Mouse (Mus musculus) G1E (cell line): ENCODE results near the gene Amer3. TPM values are rescaled to one million over a fixed set of nuclear protein-coding genes. Genes with fewer than 3 reads are reported as not detected.

Source experiments
- ATAC-seq: 2 replicates; pipeline ENCODE4 v1.8.0; 2016; ENCODE audit warnings: mild to moderate bottlenecking; ENCODE audit not compliant: insufficient number of reproducible peaks, poor library complexity, low FRiP score, severe bottlenecking; ENCODE audit errors: extremely low read depth
- DNase-seq: peaks from one replicate; pipeline ENCODE4 v3.0.0; 2012; ENCODE audit warnings: low spot score
- H3K27me3 ChIP-seq: 2 replicates; pipeline ENCODE4 v1.6.1; 2012; ENCODE audit warnings: mild to moderate bottlenecking, low read length, inconsistent platforms; ENCODE audit not compliant: insufficient read depth
- H3K36me3 ChIP-seq: replicated peaks from 2 replicates; pipeline ENCODE3; 2012; ENCODE audit warnings: mild to moderate bottlenecking, inconsistent platforms
- H3K4me1 ChIP-seq: 2 replicates; pipeline ENCODE4 v1.6.1; 2012; ENCODE audit warnings: low read depth, low read length, inconsistent platforms, mixed read lengths; ENCODE audit not compliant: insufficient read depth
- H3K4me3 ChIP-seq: 2 replicates; pipeline ENCODE4 v1.5.1; 2012; ENCODE audit warnings: low read depth, mild to moderate bottlenecking, inconsistent platforms, low read length, moderate library complexity, mixed read lengths
- H3K9me3 ChIP-seq: replicated peaks from 2 replicates; pipeline ENCODE4 v1.6.1; 2012; ENCODE audit warnings: inconsistent platforms
- CTCF ChIP-seq: IDR thresholded peaks from 2 replicates; pipeline ENCODE4 v1.5.1; 2012; ENCODE audit warnings: low read depth, low read length, inconsistent platforms, mixed read lengths
- GATA1 ChIP-seq: IDR thresholded peaks from 2 replicates; pipeline ENCODE4 v1.6.1; 2012; ENCODE audit warnings: borderline replicate concordance, low read length, inconsistent platforms, mixed read lengths
- GATA2 ChIP-seq: IDR thresholded peaks from 2 replicates; pipeline ENCODE4 v1.6.1; 2012; ENCODE audit warnings: low read depth, low read length, inconsistent platforms, borderline replicate concordance
- POLR2AphosphoS5 ChIP-seq: IDR thresholded peaks from 2 replicates; pipeline ENCODE4 v1.6.1; 2012; ENCODE audit warnings: low read depth, low read length, inconsistent platforms; ENCODE audit not compliant: insufficient replicate concordance
- TAL1 ChIP-seq: conservative IDR thresholded peaks from 2 replicates; pipeline ENCODE4 v1.6.1; 2012; ENCODE audit warnings: low read depth, low read length, inconsistent platforms, mixed read lengths
- polyA plus RNA-seq: library from polyadenylated mRNA; stranded (reverse); fragments of >175 nt; gene quantifications from 2 replicates; pipeline ENCODE4 v1.2.3, GENCODE M21; 2012
- total RNA-seq, 2 experiments: library from RNA; stranded (forward) in 1 of 2; stranded (reverse) in 1 of 2; fragments of 200-1000 nt in 1 of 2; fragments of >200 nt in 1 of 2; fragmentation: Nextera tagmentation in 1 of 2; gene quantifications; 2 replicates each; pipeline ENCODE4 v1.2.3; 2014 to 2017

Amer3 gene
- total and polyA plus RNA-seq, 3 experiments = 0.05 TPM; not detected in 2

DNA sequence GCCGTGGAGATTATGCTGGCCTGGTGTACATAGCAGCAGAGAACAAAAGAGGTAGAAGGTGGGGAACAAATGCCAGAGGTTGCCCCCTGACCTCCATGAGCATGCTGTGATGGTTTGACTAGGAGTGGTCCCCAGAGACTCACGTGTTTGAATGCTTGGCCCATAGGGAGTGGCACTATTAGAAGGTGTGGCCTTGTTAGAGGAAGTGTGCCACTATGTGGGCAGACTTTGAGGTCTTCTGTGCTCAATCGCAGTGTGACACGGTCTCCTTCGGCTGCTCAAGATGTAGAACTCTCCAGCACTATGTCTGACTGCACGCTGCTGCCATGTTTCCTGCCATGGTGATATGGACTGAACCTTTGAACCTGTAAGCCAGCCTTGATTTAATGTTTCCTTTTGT lies 6.2 kb upstream of the Amer3 start:
- no peaks in the 10 kb centered on the region for H3K4me1 ChIP-seq
- TF ChIP-seq GATA1 (no peak), POLR2AphosphoS5 (no peak), TAL1 (no peak), CTCF (no peak), GATA2 (no peak)
- DNase-seq (no peak), ATAC-seq (no peak)
- no peaks in the 10 kb centered on the region for H3K9me3 ChIP-seq
- no peaks in the 10 kb centered on the region for H3K36me3 ChIP-seq
- H3K4me3 ChIP-seq = no peak overlapping the region
- no peaks in the 10 kb centered on the region; the same call in 1 of the 2 replicates for H3K27me3 ChIP-seq

DNA sequence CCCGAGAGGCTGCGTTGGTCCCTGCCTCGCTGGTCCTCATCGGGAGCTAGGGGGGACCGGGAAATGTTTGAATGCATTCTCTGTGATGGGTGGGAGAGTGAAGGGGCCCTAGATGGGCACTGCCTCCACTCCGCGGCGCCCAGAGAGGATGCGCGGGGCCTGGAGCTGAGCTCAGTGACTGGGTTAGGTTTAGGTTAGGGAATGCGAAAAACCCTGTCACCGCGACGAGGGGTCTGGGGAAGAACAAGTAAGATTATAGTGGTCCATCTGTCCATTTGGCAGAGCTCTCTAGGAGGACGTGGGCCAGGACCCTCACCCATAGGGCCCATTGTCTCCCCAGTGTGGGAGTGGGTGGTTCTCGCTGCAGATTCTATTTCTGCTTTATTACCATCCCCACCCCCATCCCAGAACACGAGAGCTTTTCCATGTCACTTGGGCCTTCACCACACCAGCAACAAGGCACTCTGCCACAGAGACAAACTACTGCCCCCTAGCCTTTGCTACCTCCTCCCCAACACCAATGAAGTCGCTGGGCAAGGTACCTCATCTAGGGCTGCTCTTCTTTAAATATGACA lies 412 bp downstream of the Amer3 start:
- ATAC-seq = no peak
- Histone ChIP-seq H3K4me1 (peaks cover 4% of the 10 kb centered on the region; the same call in 1 of the 2 replicates), H3K27me3 (peaks cover 10% of the 10 kb centered on the region), H3K9me3 (peaks cover 6% of the 10 kb centered on the region), H3K4me3 (peak overlapping the region; percentile 40; the same call in 1 of the 2 replicates), H3K36me3 (no peaks in the 10 kb centered on the region)
- TF ChIP-seq GATA1 (no peak), TAL1 (no peak), POLR2AphosphoS5 (no peak)
- no peak for DNase-seq

DNA sequence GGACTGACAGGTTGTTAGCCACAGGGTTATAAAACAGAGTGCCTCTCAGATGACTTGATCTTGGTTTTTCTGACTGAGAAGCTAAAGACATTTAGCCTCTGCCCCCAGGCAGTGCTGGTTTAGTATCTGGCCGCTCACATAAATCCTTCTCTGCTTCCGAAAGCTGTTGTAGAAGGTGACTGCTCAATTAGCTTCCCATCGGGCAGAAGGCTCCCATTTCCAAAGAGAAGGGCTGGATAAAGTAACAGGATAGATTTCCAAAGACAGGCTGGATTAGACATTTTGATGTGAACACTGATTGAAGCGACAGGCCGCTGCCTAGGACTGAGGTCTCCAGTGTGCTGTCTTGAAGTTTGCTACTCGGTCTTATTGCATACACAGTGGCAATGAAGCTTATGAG lies 2.8 kb downstream of the Amer3 start:
- H3K9me3 ChIP-seq = peaks cover 6% of the 10 kb centered on the region
- no peak for ATAC-seq
- no peak for TF ChIP-seq CTCF

DNA sequence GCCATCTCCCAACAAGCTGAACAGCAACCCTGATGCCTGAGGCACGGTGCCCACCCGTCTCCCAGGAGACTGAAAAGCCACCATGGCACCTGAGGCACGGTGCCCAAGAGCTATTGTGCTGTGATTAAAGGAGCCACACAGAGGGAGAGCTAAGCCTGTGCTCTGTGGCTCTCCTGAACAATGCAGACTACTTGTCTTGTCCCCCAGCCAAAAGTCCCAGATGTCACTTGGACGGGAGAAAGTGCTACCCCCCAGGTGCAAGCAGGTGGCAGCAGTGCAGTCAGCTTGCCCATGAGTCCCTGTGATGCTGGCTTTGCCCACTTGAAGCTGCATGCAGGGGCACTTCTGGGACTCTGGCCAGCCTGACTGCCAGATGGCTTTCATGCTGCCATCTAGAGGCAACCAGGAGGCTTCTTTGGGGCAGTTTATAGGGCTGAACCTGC lies 4.4 kb downstream of the Amer3 start:
- no peaks in the 10 kb centered on the region for H3K36me3 ChIP-seq
- no peak for DNase-seq
- no peak for ATAC-seq
- H3K27me3 ChIP-seq = peaks cover 12% of the 10 kb centered on the region; the same call in 1 of the 2 replicates
- H3K4me1 ChIP-seq = peaks cover 4% of the 10 kb centered on the region; the same call in 1 of the 2 replicates
- TF ChIP-seq GATA2 (no peak), CTCF (no peak), TAL1 (no peak), GATA1 (no peak), POLR2AphosphoS5 (no peak)
- H3K4me3 ChIP-seq = no peak overlapping the region
- peaks cover 6% of the 10 kb centered on the region for H3K9me3 ChIP-seq

More for the DNA sequence above, 2.8 kb downstream of the Amer3 start:
- no peak for DNase-seq
- Histone ChIP-seq H3K27me3 (peaks cover 10% of the 10 kb centered on the region; the same call in 1 of the 2 replicates), H3K4me1 (peaks cover 4% of the 10 kb centered on the region; the same call in 1 of the 2 replicates), H3K4me3 (no peak overlapping the region), H3K36me3 (no peaks in the 10 kb centered on the region)

DNA sequence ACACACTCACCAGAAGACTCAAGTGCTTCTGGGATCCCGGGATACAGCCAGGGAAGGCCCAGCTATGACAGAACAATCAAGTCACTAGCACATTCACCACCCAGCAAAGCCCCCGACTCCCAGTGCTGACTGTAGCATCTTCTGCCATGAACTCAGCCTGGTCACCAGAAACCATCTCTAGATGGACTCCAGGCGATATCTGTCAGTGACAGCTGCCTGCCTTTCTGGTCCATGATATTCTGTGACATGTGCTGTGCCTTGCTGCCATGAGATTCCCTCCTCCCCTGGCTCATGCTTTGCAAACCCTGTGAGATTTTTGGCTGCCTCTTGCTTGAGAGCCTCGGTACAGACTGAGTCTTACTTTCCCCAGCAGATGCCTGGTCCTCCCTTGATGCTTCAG lies 5.3 kb downstream of the Amer3 start:
- H3K4me3 ChIP-seq = no peak overlapping the region
- TF ChIP-seq GATA2 = no peak
- no peak for TF ChIP-seq CTCF
- no peak for TF ChIP-seq POLR2AphosphoS5
- TF ChIP-seq GATA1 = no peak
- TF ChIP-seq TAL1 = no peak
- no peak for ATAC-seq

DNA sequence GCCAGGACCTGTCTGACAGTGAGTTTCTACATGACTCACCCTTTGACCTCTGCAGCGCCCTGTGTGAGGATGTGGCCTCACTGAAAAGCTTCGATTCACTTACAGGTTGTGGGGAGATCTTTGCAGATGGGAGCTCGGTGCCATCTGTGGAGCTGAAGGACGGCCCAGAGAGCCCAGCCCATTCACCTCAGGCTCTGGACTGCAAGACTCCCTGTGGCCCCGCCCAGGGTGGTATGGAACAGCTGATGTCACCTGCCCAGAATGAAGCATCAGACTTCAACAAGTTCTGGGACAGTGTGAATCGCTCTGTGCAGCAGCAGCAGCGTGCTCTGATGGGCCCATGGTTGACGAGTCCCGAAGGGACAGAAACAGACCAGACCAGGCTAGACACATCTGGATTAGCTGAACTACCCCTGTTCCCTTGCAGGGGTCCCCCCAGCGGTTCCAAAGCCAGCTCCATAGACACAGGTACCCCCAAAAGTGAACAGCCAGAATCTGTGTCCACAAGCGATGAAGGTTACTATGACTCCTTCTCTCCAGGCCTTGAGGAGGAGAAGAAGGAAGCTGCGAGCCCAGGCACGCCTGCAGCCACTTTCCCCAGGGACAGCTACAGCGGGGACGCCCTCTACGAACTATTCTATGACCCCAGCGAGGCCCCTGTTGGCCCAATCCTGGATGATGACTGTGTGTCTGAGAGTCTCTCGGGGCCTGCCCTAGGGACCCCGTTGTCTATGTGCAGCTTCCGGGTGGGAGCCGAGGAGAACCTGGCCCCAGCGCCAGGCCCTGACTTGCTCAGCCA lies 8.0 kb downstream of the Amer3 start:
- no peak overlapping the region for H3K4me3 ChIP-seq
- DNase-seq (no peak), ATAC-seq (no peak)
- TF ChIP-seq TAL1 = no peak
- no peak for TF ChIP-seq POLR2AphosphoS5
- no peak for TF ChIP-seq GATA2
- no peak for TF ChIP-seq CTCF
- TF ChIP-seq GATA1 = no peak
- H3K27me3 ChIP-seq = peaks cover 8% of the 10 kb centered on the region
- no peaks in the 10 kb centered on the region for H3K9me3 ChIP-seq
- no peaks in the 10 kb centered on the region for H3K36me3 ChIP-seq
- H3K4me1 ChIP-seq = no peaks in the 10 kb centered on the region

More for the DNA sequence above, 5.3 kb downstream of the Amer3 start:
- Histone ChIP-seq H3K4me1 (no peaks in the 10 kb centered on the region), H3K36me3 (no peaks in the 10 kb centered on the region), H3K9me3 (0 out of 2 replicates have a peak, but pooled peaks cover under 1% of the 10 kb centered on the region), H3K27me3 (peaks cover 8% of the 10 kb centered on the region; the same call in 1 of the 2 replicates)
- no peak for DNase-seq
